Mouse (Mus musculus) MEL (cell line): ENCODE data around the gene Ube2q1. TPM values are rescaled to one million over a fixed set of nuclear protein-coding genes. Genes with fewer than 3 reads are reported as not detected.

Experiments
- DNase-seq: peaks from one replicate; pipeline ENCODE4 v3.0.0; 2011; ENCODE audit warnings: low read depth, low spot score
- H3K27ac ChIP-seq: 2 replicates; pipeline ENCODE4 v1.5.1; 2012; ENCODE audit warnings: low read depth, mild to moderate bottlenecking, control low read depth, low read length, moderate library complexity; ENCODE audit not compliant: control insufficient read depth
- H3K27me3 ChIP-seq, 2 experiments: fragments of 150-350 bp in 1 of 2; sonication (generic) in 1 of 2; 2 replicates each; pipeline ENCODE4 v1.6.1; 2012; ENCODE audit warnings: low read length in 2 of 2, mild to moderate bottlenecking in 2 of 2, improper control_type of control experiment in 1 of 2, moderate library complexity in 1 of 2; ENCODE audit not compliant: insufficient read depth in 2 of 2, control insufficient read depth in 1 of 2
- H3K36me3 ChIP-seq, 2 experiments: 2 replicates each; pipeline ENCODE4 v1.6.1; 2012 to 2014; ENCODE audit warnings: low read length in 2 of 2, improper control_type of control experiment in 1 of 2, inconsistent platforms in 1 of 2, mild to moderate bottlenecking in 1 of 2; ENCODE audit not compliant: insufficient read depth in 2 of 2, control insufficient read depth in 1 of 2
- H3K4me1 ChIP-seq, 2 experiments: fragments of 150-350 bp in 1 of 2; sonication (generic) in 1 of 2; 2 replicates each; pipeline ENCODE4 v1.6.1; 2012; ENCODE audit warnings: low read length in 2 of 2, improper control_type of control experiment in 1 of 2, mild to moderate bottlenecking in 1 of 2; ENCODE audit not compliant: insufficient read depth in 2 of 2, control insufficient read depth in 1 of 2
- H3K4me3 ChIP-seq, 2 experiments: fragments of 150-350 bp in 1 of 2; sonication (generic) in 1 of 2; 2 replicates each; pipeline ENCODE4 v1.5.1; 2012; ENCODE audit warnings: low read depth in 2 of 2, low read length in 2 of 2, mild to moderate bottlenecking in 2 of 2, moderate library complexity in 2 of 2, control low read depth in 1 of 2, improper control_type of control experiment in 1 of 2; ENCODE audit not compliant: control insufficient read depth in 1 of 2, insufficient read depth in 1 of 2
- H3K79me2 ChIP-seq: 2 replicates; pipeline ENCODE4 v1.6.1; 2012; ENCODE audit warnings: mild to moderate bottlenecking, low read length, moderate library complexity; ENCODE audit not compliant: control insufficient read depth, poor library complexity, insufficient read depth
- H3K9ac ChIP-seq: 2 replicates; pipeline ENCODE4 v1.6.1; 2012; ENCODE audit warnings: low read depth, mild to moderate bottlenecking, control low read depth, low read length, moderate library complexity; ENCODE audit not compliant: control insufficient read depth, poor library complexity, severe bottlenecking
- H3K9me3 ChIP-seq: fragments of 150-350 bp; sonication (generic); replicated peaks from 2 replicates; pipeline ENCODE4 v1.6.1; 2012; ENCODE audit warnings: mild to moderate bottlenecking, low read length, improper control_type of control experiment, moderate library complexity; ENCODE audit not compliant: insufficient read depth
- CHD2 ChIP-seq: IDR thresholded peaks from 2 replicates; pipeline ENCODE4 v1.6.1; 2011; ENCODE audit warnings: low read length, improper control_type of control experiment
- E2F4 ChIP-seq: IDR thresholded peaks from 2 replicates; pipeline ENCODE4 v1.6.1; 2011; ENCODE audit warnings: low read depth, low read length, improper control_type of control experiment, borderline replicate concordance
- ETS1 ChIP-seq: IDR thresholded peaks from 2 replicates; pipeline ENCODE4 v1.6.1; 2012; ENCODE audit warnings: low read depth, mild to moderate bottlenecking, inconsistent platforms, low read length, improper control_type of control experiment, moderate library complexity
- MXI1 ChIP-seq: IDR thresholded peaks from 2 replicates; pipeline ENCODE4 v1.6.1; 2011; ENCODE audit warnings: mild to moderate bottlenecking, low read depth, low read length, improper control_type of control experiment
- MYB ChIP-seq: IDR thresholded peaks from 2 replicates; pipeline ENCODE4 v1.6.1; 2011; ENCODE audit warnings: mild to moderate bottlenecking, low read depth, low read length, improper control_type of control experiment
- POLR2AphosphoS2 ChIP-seq: IDR thresholded peaks from 2 replicates; pipeline ENCODE4 v1.6.1; 2011; ENCODE audit warnings: low read length, improper control_type of control experiment
- POLR2AphosphoS5 ChIP-seq: IDR thresholded peaks from 2 replicates; pipeline ENCODE4 v1.6.1; 2012; ENCODE audit warnings: low read depth, borderline replicate concordance, mild to moderate bottlenecking, inconsistent platforms, low read length, moderate library complexity, mixed read lengths
- RAD21 ChIP-seq: IDR thresholded peaks from 2 replicates; pipeline ENCODE4 v1.6.1; 2011; ENCODE audit warnings: mild to moderate bottlenecking, low read depth, low read length, improper control_type of control experiment
- RCOR1 ChIP-seq: IDR thresholded peaks from 2 replicates; pipeline ENCODE4 v1.6.1; 2012; ENCODE audit warnings: low read depth, mild to moderate bottlenecking, inconsistent platforms, low read length, improper control_type of control experiment
- SMC3 ChIP-seq: IDR thresholded peaks from 2 replicates; pipeline ENCODE4 v1.6.1; 2011; ENCODE audit warnings: low read depth, low read length, improper control_type of control experiment
- TBP ChIP-seq: IDR thresholded peaks from 2 replicates; pipeline ENCODE4 v1.8.0; 2011; ENCODE audit warnings: low read depth, low read length, improper control_type of control experiment
- TCF12 ChIP-seq: IDR thresholded peaks from 2 replicates; pipeline ENCODE4 v1.6.1; 2014; ENCODE audit warnings: low read depth, mild to moderate bottlenecking, inconsistent platforms, low read length, improper control_type of control experiment, moderate library complexity
- UBTF ChIP-seq: IDR thresholded peaks from 2 replicates; pipeline ENCODE4 v1.6.1; 2012; ENCODE audit warnings: low read depth, mild to moderate bottlenecking, inconsistent platforms, low read length, improper control_type of control experiment, moderate library complexity, borderline replicate concordance; ENCODE audit not compliant: insufficient read depth
- ZKSCAN1 ChIP-seq: IDR thresholded peaks from 2 replicates; pipeline ENCODE4 v1.6.1; 2012; ENCODE audit warnings: low read depth, mild to moderate bottlenecking, inconsistent platforms, low read length, improper control_type of control experiment, moderate library complexity
- ZNF384 ChIP-seq: IDR thresholded peaks from 2 replicates; pipeline ENCODE4 v1.6.1; 2012; ENCODE audit warnings: low read depth, mild to moderate bottlenecking, inconsistent platforms, low read length, improper control_type of control experiment
- polyA plus RNA-seq, 2 experiments: library from polyadenylated mRNA; stranded (reverse) in 1 of 2; unstranded in 1 of 2; fragments of >175 nt in 1 of 2; fragments of >200 nt in 1 of 2; gene quantifications; 2 replicates each; pipeline versions ENCODE4 v1.2.1 to v1.2.4; 2012; ENCODE audit warnings: low replicate concordance in 2 of 2, low read depth in 1 of 2; ENCODE audit not compliant: insufficient read length in 2 of 2, insufficient read depth in 1 of 2, missing spikeins in 1 of 2
- total RNA-seq: library from RNA; depleted of rRNA; stranded (reverse); fragments of 300-350 nt; gene quantifications from 2 replicates; pipeline ENCODE4 v1.2.3, GENCODE M21; 2012

Gene Ube2q1
- total and polyA plus RNA-seq, 3 experiments, result 73.8 to 162 (median 89.0) TPM

- no peak for DNase-seq
- H3K79me2 ChIP-seq, result no peaks in the 10 kb centered on the region
- no peaks in the 10 kb centered on the region for H3K9me3 ChIP-seq
- no peak overlapping the region for H3K9ac ChIP-seq
- H3K4me1 ChIP-seq, result peaks cover 0 to 8% of the 10 kb centered on the region in 2 experiments; a peak in 2 of 4 replicates
- no peaks in the 10 kb centered on the region for H3K27me3 ChIP-seq
- no peak overlapping the region for H3K27ac ChIP-seq
- peaks cover 0 to 4% of the 10 kb centered on the region in 2 experiments; a peak in 2 of 4 replicates for H3K36me3 ChIP-seq
- TF ChIP-seq MXI1 (no peak), RCOR1 (no peak), POLR2AphosphoS2 (no peak), E2F4 (no peak), ZKSCAN1 (no peak)
- peak overlapping the region in 1 of 2 experiments; percentile 14; a peak in 1 of 4 replicates for H3K4me3 ChIP-seq
These were observed 27.5 kb downstream of the Ube2q1 start for GRCm38 (mm10) chr3:89800774-89801506.

- Histone ChIP-seq H3K27ac (no peak overlapping the region), H3K79me2 (no peaks in the 10 kb centered on the region), H3K36me3 (peaks cover 0 to 3% of the 10 kb centered on the region in 2 experiments; a peak in 2 of 4 replicates), H3K27me3 (no peaks in the 10 kb centered on the region), H3K4me3 (peak overlapping the region in 1 of 2 experiments; percentile 14; a peak in 1 of 4 replicates), H3K4me1 (peaks cover 0 to 2% of the 10 kb centered on the region in 2 experiments; a peak in 2 of 4 replicates), H3K9ac (no peak overlapping the region), H3K9me3 (no peaks in the 10 kb centered on the region)
- TF ChIP-seq SMC3, result no peak
- no peak for TF ChIP-seq ZNF384
- TF ChIP-seq CHD2, result no peak
- TF ChIP-seq TCF12, result no peak
- TF ChIP-seq MYB, result no peak
- no peak for TF ChIP-seq MXI1
- no peak for TF ChIP-seq RAD21
- TF ChIP-seq UBTF, result no peak
- no peak for TF ChIP-seq POLR2AphosphoS5
- no peak for TF ChIP-seq ETS1
- no peak for TF ChIP-seq TBP
- DNase-seq, result no peak
These were observed 28.1 kb downstream of the Ube2q1 start for GRCm38 (mm10) chr3:89801507-89801847.
